Mouse (Mus musculus) stomach, embryonic 16.5 days (tissue): ENCODE results near the gene Srgap2. TPM values are rescaled to one million over a fixed set of nuclear protein-coding genes. Genes with fewer than 3 reads are reported as not detected.

Experiments used
- ATAC-seq: fragments of 200-750 bp; cut with Nextera tagmentation; 2 replicates; pipeline ENCODE4 v1.8.0; 2017; ENCODE audit warnings: moderate number of reproducible peaks, moderate TSS enrichment; ENCODE audit not compliant: insufficient read depth, low FRiP score
- H3K27ac ChIP-seq: fragments of 300-500 bp; sonication (generic); 2 replicates; pipeline ENCODE4 v1.5.1; 2014; ENCODE audit warnings: low read length
- H3K27me3 ChIP-seq: fragments of 300-500 bp; sonication (generic); 2 replicates; pipeline ENCODE4 v1.6.1; 2014; ENCODE audit warnings: low read length, control low read depth, mixed read lengths; ENCODE audit not compliant: control insufficient read depth, insufficient read depth
- H3K36me3 ChIP-seq: fragments of 300-500 bp; sonication (generic); 2 replicates; pipeline ENCODE4 v1.6.1; 2014; ENCODE audit warnings: low read length; ENCODE audit not compliant: control insufficient read depth, insufficient read depth
- H3K4me1 ChIP-seq: fragments of 300-500 bp; sonication (generic); 2 replicates; pipeline ENCODE4 v1.6.1; 2014; ENCODE audit warnings: low read length, control low read depth, mixed read lengths; ENCODE audit not compliant: control insufficient read depth, insufficient read depth
- H3K4me2 ChIP-seq: fragments of 300-500 bp; sonication (generic); 2 replicates; pipeline ENCODE4 v1.6.1; 2014; ENCODE audit warnings: low read depth, low read length, mixed read lengths
- H3K4me3 ChIP-seq: fragments of 300-500 bp; sonication (generic); replicated peaks from 2 replicates; pipeline ENCODE4 v1.5.1; 2014; ENCODE audit warnings: mild to moderate bottlenecking, low read length
- H3K9ac ChIP-seq: fragments of 300-500 bp; sonication (generic); 2 replicates; pipeline ENCODE4 v1.6.1; 2014; ENCODE audit warnings: low read length
- H3K9me3 ChIP-seq: fragments of 300-500 bp; sonication (generic); replicated peaks from 2 replicates; pipeline ENCODE4 v1.6.1; 2016; ENCODE audit warnings: low read length, control low read depth; ENCODE audit not compliant: control insufficient read depth
- WGBS: fragments of 180-500 bp; shearing (Covaris S2); extraction: QIAGEN DNeasy Blood & Tissue Kit; methylation state at CpG from one replicate; pipeline ENCODE4 v1.1.7; 2014; 5-methylcytosine and 5-hydroxymethylcytosine counted together
- polyA plus RNA-seq: library from polyadenylated mRNA; unstranded; fragments of >200 nt; fragmentation: Nextera tagmentation; extraction: Ambion mirVana; gene quantifications from 2 replicates; pipeline ENCODE4 v1.2.1, GENCODE M21; 2015

Gene Srgap2
- polyA plus RNA-seq, 1 experiment from 2014 or later: 14.2 TPM

- no peak overlapping the region for H3K9ac ChIP-seq
- H3K4me2 ChIP-seq: no peak overlapping the region
- H3K4me1 ChIP-seq: no peaks in the 10 kb centered on the region
- no peak overlapping the region for H3K27ac ChIP-seq
- no peak overlapping the region for H3K4me3 ChIP-seq
- 0 out of 2 replicates have a peak, but pooled peaks cover 4% of the 10 kb centered on the region for H3K36me3 ChIP-seq
- 92% methylated on average over 3 of the region's 3 CpGs for WGBS
- H3K27me3 ChIP-seq: no peaks in the 10 kb centered on the region
- H3K9me3 ChIP-seq: no peaks in the 10 kb centered on the region
- ATAC-seq: no peak
Measured at GRCm38 (mm10) chr1:131324816-131325463, 202.2 kb downstream of the Srgap2 start.

GRCm38 (mm10) chr1:131319598-131320330, 207.4 kb downstream of the Srgap2 start:
- no peak overlapping the region for H3K27ac ChIP-seq
- no peak overlapping the region for H3K4me2 ChIP-seq
- 87% methylated on average over 3 of the region's 3 CpGs for WGBS
- no peaks in the 10 kb centered on the region for H3K27me3 ChIP-seq
- H3K4me1 ChIP-seq: no peaks in the 10 kb centered on the region
- no peak overlapping the region for H3K9ac ChIP-seq
- no peak overlapping the region for H3K4me3 ChIP-seq
- H3K36me3 ChIP-seq: peaks cover 10% of the 10 kb centered on the region
- no peak for ATAC-seq
- no peaks in the 10 kb centered on the region for H3K9me3 ChIP-seq

GRCm38 (mm10) chr1:131318397-131318796, 208.8 kb downstream of the Srgap2 start:
- no peak overlapping the region for H3K4me2 ChIP-seq
- no peak for ATAC-seq
- peaks cover 10% of the 10 kb centered on the region for H3K36me3 ChIP-seq

GRCm38 (mm10) chr1:131317625-131318024, 209.5 kb downstream of the Srgap2 start:
- Histone ChIP-seq H3K9ac (no peak overlapping the region), H3K4me2 (no peak overlapping the region), H3K27me3 (no peaks in the 10 kb centered on the region), H3K9me3 (no peaks in the 10 kb centered on the region), H3K4me3 (no peak overlapping the region), H3K4me1 (no peaks in the 10 kb centered on the region), H3K36me3 (peaks cover 10% of the 10 kb centered on the region), H3K27ac (no peak overlapping the region)
- WGBS: 69% methylated on average over 5 of the region's 5 CpGs
- no peak for ATAC-seq

More at GRCm38 (mm10) chr1:131318397-131318796, 208.8 kb downstream of the Srgap2 start:
- no peak overlapping the region for H3K9ac ChIP-seq
- H3K27ac ChIP-seq: no peak overlapping the region
- no peaks in the 10 kb centered on the region for H3K27me3 ChIP-seq
- WGBS: 80% methylated on average over 2 of the region's 2 CpGs
- H3K9me3 ChIP-seq: no peaks in the 10 kb centered on the region
- H3K4me1 ChIP-seq: no peaks in the 10 kb centered on the region
- no peak overlapping the region for H3K4me3 ChIP-seq

GRCm38 (mm10) chr1:131311284-131311683, 215.9 kb downstream of the Srgap2 start:
- 89% methylated on average over 3 of the region's 3 CpGs for WGBS
- H3K27ac ChIP-seq: no peak overlapping the region
- no peak overlapping the region for H3K4me2 ChIP-seq
- no peak overlapping the region for H3K9ac ChIP-seq
- H3K4me3 ChIP-seq: no peak overlapping the region
- peaks cover 12% of the 10 kb centered on the region for H3K36me3 ChIP-seq
- no peak for ATAC-seq
- H3K27me3 ChIP-seq: no peaks in the 10 kb centered on the region
- H3K9me3 ChIP-seq: no peaks in the 10 kb centered on the region
- no peaks in the 10 kb centered on the region for H3K4me1 ChIP-seq

- WGBS: 89% methylated on average over 5 of the region's 5 CpGs
Measured at GRCm38 (mm10) chr1:131310237-131310818, 216.8 kb downstream of the Srgap2 start.

GRCm38 (mm10) chr1:131300750-131301149, 226.4 kb downstream of the Srgap2 start:
- Histone ChIP-seq H3K9me3 (no peaks in the 10 kb centered on the region), H3K27me3 (no peaks in the 10 kb centered on the region), H3K9ac (no peak overlapping the region), H3K27ac (no peak overlapping the region), H3K36me3 (no peaks in the 10 kb centered on the region; the same call in 1 of the 2 replicates), H3K4me3 (no peak overlapping the region), H3K4me2 (no peak overlapping the region), H3K4me1 (no peaks in the 10 kb centered on the region)
- ATAC-seq: no peak
- 88% methylated on average over 2 of the region's 2 CpGs for WGBS

More at GRCm38 (mm10) chr1:131310237-131310818, 216.8 kb downstream of the Srgap2 start:
- peaks cover 9% of the 10 kb centered on the region; the same call in 1 of the 2 replicates for H3K36me3 ChIP-seq
- H3K27ac ChIP-seq: no peak overlapping the region
- H3K9me3 ChIP-seq: no peaks in the 10 kb centered on the region
- no peak for ATAC-seq
- H3K9ac ChIP-seq: no peak overlapping the region
- no peaks in the 10 kb centered on the region for H3K4me1 ChIP-seq
- no peak overlapping the region for H3K4me3 ChIP-seq
- H3K27me3 ChIP-seq: no peaks in the 10 kb centered on the region
- no peak overlapping the region for H3K4me2 ChIP-seq

- Histone ChIP-seq H3K4me2 (no peak overlapping the region), H3K4me1 (no peaks in the 10 kb centered on the region), H3K9me3 (no peaks in the 10 kb centered on the region), H3K27me3 (no peaks in the 10 kb centered on the region), H3K4me3 (no peak overlapping the region), H3K9ac (no peak overlapping the region), H3K27ac (no peak overlapping the region), H3K36me3 (no peaks in the 10 kb centered on the region; the same call in 1 of the 2 replicates)
- ATAC-seq: no peak
- 66% methylated on average over 6 of the region's 6 CpGs for WGBS
Measured at GRCm38 (mm10) chr1:131299788-131300187, 227.4 kb downstream of the Srgap2 start.

GRCm38 (mm10) chr1:131299240-131299639, 227.9 kb downstream of the Srgap2 start:
- Histone ChIP-seq H3K4me2 (no peak overlapping the region), H3K4me1 (no peaks in the 10 kb centered on the region), H3K27ac (no peak overlapping the region), H3K36me3 (no peaks in the 10 kb centered on the region; the same call in 1 of the 2 replicates), H3K9me3 (no peaks in the 10 kb centered on the region), H3K9ac (no peak overlapping the region), H3K4me3 (no peak overlapping the region), H3K27me3 (no peaks in the 10 kb centered on the region)
- 67% methylated on average over 3 of the region's 3 CpGs for WGBS
- ATAC-seq: no peak
